Mouse (Mus musculus) myocyte (in vitro differentiated cells): Measurements from ENCODE around the gene Ube2cbp. TPM values are rescaled to one million over a fixed set of nuclear protein-coding genes. Genes with fewer than 3 reads are reported as not detected.

Experiments used
- H3K27me3 ChIP-seq: one replicate; pipeline ENCODE4 v1.6.1; 2011; ENCODE audit not compliant: control insufficient read depth, insufficient read depth, insufficient read length
- H3K36me3 ChIP-seq: one replicate; pipeline ENCODE4 v1.6.1; 2011; ENCODE audit not compliant: control insufficient read depth, insufficient read depth
- H3K4me2 ChIP-seq: one replicate; pipeline ENCODE4 v1.6.1; 2011; ENCODE audit warnings: low read depth, control low read depth
- H3K4me3 ChIP-seq: one replicate; pipeline ENCODE4 v1.5.1; 2011; ENCODE audit warnings: mild to moderate bottlenecking, control low read depth, moderate library complexity
- H3K79me2 ChIP-seq: one replicate; pipeline ENCODE4 v1.6.1; 2011; ENCODE audit not compliant: control insufficient read depth, insufficient read depth
- H3ac ChIP-seq: one replicate; pipeline ENCODE4 v1.6.1; 2011; ENCODE audit not compliant: control insufficient read depth, insufficient read length
- CEBPB ChIP-seq: IDR thresholded peaks from 2 replicates; pipeline ENCODE4 v1.6.1; 2011; ENCODE audit warnings: mild to moderate bottlenecking, moderate library complexity; ENCODE audit not compliant: poor library complexity, insufficient read depth, severe bottlenecking
- E2F4 ChIP-seq: IDR thresholded peaks from one replicate; pipeline ENCODE4 v1.6.1; 2011; ENCODE audit warnings: mild to moderate bottlenecking, control low read depth, moderate library complexity; ENCODE audit not compliant: insufficient read depth
- MAX ChIP-seq: IDR thresholded peaks from one replicate; pipeline ENCODE4 v1.6.1; 2011; ENCODE audit warnings: low read depth, mild to moderate bottlenecking, control low read depth
- MYOD1 ChIP-seq, 3 experiments: IDR thresholded peaks; one replicate each; pipeline ENCODE4 v1.6.1; 2011; ENCODE audit warnings: control low read depth in 2 of 3, low read depth in 2 of 3, mild to moderate bottlenecking in 2 of 3, moderate library complexity in 1 of 3; ENCODE audit not compliant: insufficient read length in 2 of 3, control insufficient read depth in 1 of 3
- MYOG ChIP-seq, 3 experiments: IDR thresholded peaks; one replicate each; pipeline ENCODE4 v1.6.1; 2011; ENCODE audit warnings: control low read depth in 2 of 3, low read depth in 2 of 3, mild to moderate bottlenecking in 2 of 3; ENCODE audit not compliant: insufficient read length in 2 of 3, control insufficient read depth in 1 of 3, insufficient read depth in 1 of 3
- POLR2A ChIP-seq: IDR thresholded peaks from one replicate; pipeline ENCODE4 v1.6.1; 2011; ENCODE audit warnings: low read depth, mild to moderate bottlenecking, control low read depth, moderate library complexity; ENCODE audit not compliant: insufficient read length
- POLR2AphosphoS2 ChIP-seq: IDR thresholded peaks from one replicate; pipeline ENCODE4 v1.6.1; 2011; ENCODE audit warnings: low read depth, control low read depth; ENCODE audit not compliant: insufficient read length
- REST ChIP-seq: IDR thresholded peaks from one replicate; pipeline ENCODE4 v1.6.1; 2011; ENCODE audit warnings: mild to moderate bottlenecking, control low read depth, moderate library complexity; ENCODE audit not compliant: insufficient read depth, insufficient read length
- SRF ChIP-seq: IDR thresholded peaks from one replicate; pipeline ENCODE4 v1.6.1; 2011; ENCODE audit warnings: low read depth; ENCODE audit not compliant: control insufficient read depth, insufficient read length
- TCF12 ChIP-seq: IDR thresholded peaks from one replicate; pipeline ENCODE4 v1.6.1; 2011; ENCODE audit warnings: mild to moderate bottlenecking, control low read depth; ENCODE audit not compliant: poor library complexity, insufficient read depth, severe bottlenecking
- TCF3 ChIP-seq: IDR thresholded peaks from one replicate; pipeline ENCODE4 v1.6.1; 2011; ENCODE audit warnings: low read depth, control low read depth; ENCODE audit not compliant: insufficient read length
- USF1 ChIP-seq: IDR thresholded peaks from one replicate; pipeline ENCODE4 v1.6.1; 2011; ENCODE audit warnings: low read depth, mild to moderate bottlenecking, control low read depth, moderate library complexity
- polyA plus RNA-seq: library from polyadenylated mRNA; unstranded; fragments of >200 nt; fragmentation: generic; extraction: Trizol; gene quantifications from one replicate; pipeline ENCODE4 v1.2.1, GENCODE M21; 2012; ENCODE audit warnings: missing spikeins

Gene Ube2cbp
- polyA plus RNA-seq, 1 experiment, result 4.4 TPM

- H3K4me2 ChIP-seq, result no peak overlapping the region
- H3K4me3 ChIP-seq, result no peak overlapping the region
- no peak overlapping the region for H3ac ChIP-seq
- H3K79me2 ChIP-seq, result no peaks in the 10 kb centered on the region
- TF ChIP-seq POLR2AphosphoS2 (no peak), TCF12 (no peak), USF1 (no peak), SRF (no peak), TCF3 (no peak), POLR2A (no peak), MYOG (IDR thresholded peaks at IDR 0.05; ENCODE audit: control insufficient read depth in 1 of 3, insufficient read depth in 1 of 3, insufficient read length in 2 of 3, low read depth in 2 of 3) (no peak), MYOD1 (IDR thresholded peaks at IDR 0.05; ENCODE audit: control insufficient read depth in 1 of 3, insufficient read length in 2 of 3, low read depth in 2 of 3) (no peak), E2F4 (no peak)
- H3K27me3 ChIP-seq, result no peaks in the 10 kb centered on the region
- H3K36me3 ChIP-seq, result no peaks in the 10 kb centered on the region
Observed at GRCm38 (mm10) chr9:86417971-86418370, 46.8 kb downstream of the Ube2cbp start.

DNA sequence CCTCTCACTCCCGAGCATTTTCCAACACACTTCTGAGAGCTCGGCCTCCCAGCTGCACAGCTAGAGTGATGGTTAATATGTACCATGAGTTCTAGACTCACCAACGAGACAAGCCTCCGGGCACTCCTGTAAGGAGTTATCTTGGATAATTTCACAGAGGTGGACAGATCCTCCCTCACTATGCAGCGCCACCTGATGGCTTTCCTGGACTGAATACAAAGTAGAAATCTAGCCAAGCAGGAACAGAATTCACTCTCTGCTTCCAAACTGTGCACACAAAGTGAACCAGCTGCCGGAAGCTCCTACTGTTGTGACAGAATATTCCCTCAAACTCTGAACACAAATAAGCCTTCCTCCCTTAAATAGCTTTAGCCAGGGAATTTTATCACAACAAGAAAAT lies 69.0 kb downstream of the Ube2cbp start:
- no peak overlapping the region for H3K4me3 ChIP-seq
- no peaks in the 10 kb centered on the region for H3K36me3 ChIP-seq
- H3K79me2 ChIP-seq, result no peaks in the 10 kb centered on the region
- H3K27me3 ChIP-seq, result no peaks in the 10 kb centered on the region
- no peak overlapping the region for H3K4me2 ChIP-seq
- TF ChIP-seq MYOG (IDR thresholded peaks at IDR 0.05; ENCODE audit: control insufficient read depth in 1 of 3, insufficient read depth in 1 of 3, insufficient read length in 2 of 3, low read depth in 2 of 3) (no peak), MAX (no peak), MYOD1 (IDR thresholded peaks at IDR 0.05; ENCODE audit: control insufficient read depth in 1 of 3, insufficient read length in 2 of 3, low read depth in 2 of 3) (no peak), USF1 (no peak), TCF12 (no peak), TCF3 (no peak), CEBPB (no peak), E2F4 (no peak), REST (no peak), SRF (no peak), POLR2AphosphoS2 (no peak), POLR2A (no peak)
- no peak overlapping the region for H3ac ChIP-seq

DNA sequence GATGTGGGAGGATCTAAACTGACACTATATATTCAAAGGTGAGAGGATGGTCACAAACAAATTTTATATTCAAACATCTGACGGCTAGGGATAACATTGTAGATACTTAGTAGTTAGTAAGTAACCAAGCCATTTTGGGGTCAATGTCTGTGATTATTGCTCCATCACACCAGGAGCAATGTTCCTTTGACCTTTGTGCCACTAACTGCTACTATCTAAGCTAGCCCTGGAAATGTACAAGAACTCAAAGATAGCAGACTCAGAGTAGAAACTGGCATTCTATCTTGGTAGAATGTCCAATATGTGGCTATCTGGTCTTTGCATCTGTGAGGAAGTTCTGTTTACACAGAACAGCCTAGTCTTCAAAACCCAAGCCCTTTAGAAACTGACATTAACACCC lies 69.7 kb downstream of the Ube2cbp start:
- Histone ChIP-seq H3K4me3 (no peak overlapping the region), H3K27me3 (no peaks in the 10 kb centered on the region), H3K4me2 (no peak overlapping the region), H3ac (no peak overlapping the region), H3K36me3 (no peaks in the 10 kb centered on the region), H3K79me2 (no peaks in the 10 kb centered on the region)
- TF ChIP-seq E2F4 (no peak), MYOG (IDR thresholded peaks at IDR 0.05; ENCODE audit: control insufficient read depth in 1 of 3, insufficient read depth in 1 of 3, insufficient read length in 2 of 3, low read depth in 2 of 3) (no peak), SRF (no peak), REST (no peak), TCF12 (no peak), MAX (no peak), USF1 (no peak), CEBPB (no peak), TCF3 (no peak)

GRCm38 (mm10) chr9:86393586-86394272 lies 71.0 kb downstream of the Ube2cbp start:
- Histone ChIP-seq H3ac (no peak overlapping the region), H3K4me2 (no peak overlapping the region), H3K27me3 (no peaks in the 10 kb centered on the region), H3K36me3 (no peaks in the 10 kb centered on the region), H3K4me3 (no peak overlapping the region), H3K79me2 (no peaks in the 10 kb centered on the region)
- no peak for TF ChIP-seq USF1
- no peak for TF ChIP-seq MYOD1 (IDR thresholded peaks at IDR 0.05; ENCODE audit: control insufficient read depth in 1 of 3, insufficient read length in 2 of 3, low read depth in 2 of 3)
- TF ChIP-seq TCF12, result no peak
- no peak for TF ChIP-seq E2F4
- TF ChIP-seq MAX, result no peak
- TF ChIP-seq MYOG (IDR thresholded peaks at IDR 0.05; ENCODE audit: control insufficient read depth in 1 of 3, insufficient read depth in 1 of 3, insufficient read length in 2 of 3, low read depth in 2 of 3), result no peak
- no peak for TF ChIP-seq TCF3
- TF ChIP-seq CEBPB, result no peak
- TF ChIP-seq REST, result no peak
- no peak for TF ChIP-seq POLR2AphosphoS2
- no peak for TF ChIP-seq SRF
- TF ChIP-seq POLR2A, result no peak

DNA sequence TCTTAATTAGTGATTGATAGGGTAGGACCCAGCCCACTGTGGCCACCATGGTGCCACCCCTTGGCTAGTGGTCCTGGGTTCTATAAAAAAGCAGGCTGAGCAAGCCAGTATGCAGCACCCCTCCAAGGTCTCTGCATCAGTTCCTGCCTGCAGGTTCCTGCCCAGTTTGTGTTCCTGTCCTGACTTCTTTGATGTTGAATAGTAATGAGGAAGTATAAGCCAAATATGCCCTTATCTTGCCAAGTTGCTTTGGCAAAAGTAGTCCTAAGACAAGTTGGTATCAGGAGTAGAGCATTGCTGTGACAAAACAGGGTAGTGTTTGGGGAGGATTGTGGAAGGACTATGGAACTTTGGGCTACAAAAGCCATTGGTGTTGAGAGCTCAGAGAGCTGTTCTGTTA lies 73.3 kb downstream of the Ube2cbp start:
- no peaks in the 10 kb centered on the region for H3K36me3 ChIP-seq
- H3K27me3 ChIP-seq, result no peaks in the 10 kb centered on the region
- H3K79me2 ChIP-seq, result no peaks in the 10 kb centered on the region
- no peak overlapping the region for H3K4me2 ChIP-seq
- H3ac ChIP-seq, result no peak overlapping the region
- H3K4me3 ChIP-seq, result no peak overlapping the region
- TF ChIP-seq TCF12, result no peak
